Mouse (Mus musculus) adrenal gland, postnatal 10 days (tissue): ENCODE measurements around the gene Uts2. TPM values are rescaled to one million over a fixed set of nuclear protein-coding genes. Genes with fewer than 3 reads are reported as not detected.
"Not testable (repeated sequence)": the region's sequence is repeated elsewhere in the genome, so short reads cannot be mapped to it uniquely, and the experiment has no call there.

Source experiments
- DNase-seq: peaks from one replicate; pipeline ENCODE4 v3.0.0; 2021; ENCODE audit warnings: mixed read lengths
- total RNA-seq, 2 experiments: library from RNA; stranded (reverse); gene quantifications; 2 replicates each; pipeline ENCODE4 v1.2.3; 2021

Gene Uts2
- total RNA-seq, 2 experiments from 2014 or later: not detected

- DNase-seq: no peak
These were observed 19.0 kb downstream of the Uts2 start for GRCm38 (mm10) chr4:151015946-151016345.

DNA sequence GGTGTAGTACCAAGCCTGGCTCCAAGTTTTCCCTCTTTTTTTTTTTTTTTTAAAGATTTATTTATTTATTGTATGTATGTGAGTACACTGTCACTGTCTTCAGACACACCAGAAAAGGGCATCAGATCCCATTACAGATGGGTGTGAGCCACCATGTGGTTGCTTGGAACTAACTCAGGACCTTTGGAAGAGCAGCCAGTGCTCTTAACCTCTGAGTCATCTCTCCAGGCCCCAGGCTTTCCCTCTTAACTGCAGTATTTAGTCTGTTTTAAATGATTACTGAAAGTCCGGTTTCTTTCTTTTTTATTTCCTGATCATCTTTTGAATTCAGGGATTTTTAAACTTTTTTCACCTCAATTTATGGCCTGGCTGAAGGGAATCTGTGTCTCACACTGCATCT is 20.5 kb downstream of the Uts2 start:
- DNase-seq: not testable (repeated sequence)

DNA sequence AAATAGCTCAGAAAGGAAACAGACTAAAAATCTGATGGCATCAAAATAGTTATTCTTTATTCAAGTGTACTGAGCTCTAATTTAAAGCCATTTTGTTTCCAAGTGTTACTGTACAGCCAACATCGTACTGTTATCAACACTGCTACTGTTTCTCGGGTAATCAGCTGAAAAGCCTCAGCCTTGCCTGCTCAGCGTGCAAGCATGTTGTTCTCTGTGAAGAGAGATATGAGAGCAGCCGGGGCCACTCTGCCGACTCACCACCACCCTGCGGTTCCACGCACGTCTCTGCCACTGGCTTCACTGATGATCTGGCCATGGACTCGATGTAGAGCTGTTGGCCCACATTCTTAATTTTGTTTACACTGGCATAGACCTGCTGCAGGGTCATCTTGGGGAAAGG is 27.3 kb downstream of the Uts2 start:
- DNase-seq: no peak

- peak; percentile 37 for DNase-seq
These were observed 30.1 kb downstream of the Uts2 start for GRCm38 (mm10) chr4:151027001-151027400.

DNA sequence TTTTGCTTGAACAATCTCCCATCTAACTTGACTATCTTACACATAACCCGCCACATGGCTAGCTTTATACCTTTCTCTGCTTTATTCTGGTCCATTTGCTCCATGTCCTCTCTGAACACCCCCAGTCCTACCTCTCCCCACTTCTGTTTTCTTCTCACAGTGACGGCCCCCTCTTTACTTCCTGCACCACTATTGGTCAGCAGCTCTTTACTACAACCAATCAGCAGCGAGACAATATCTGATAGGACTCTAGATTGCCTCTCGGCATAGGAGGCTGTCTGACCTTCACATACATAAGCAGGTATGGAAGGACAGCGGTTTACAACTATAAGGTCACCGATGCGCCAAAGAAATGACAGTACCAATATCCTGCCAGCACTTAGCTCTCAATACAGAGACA is 39.6 kb downstream of the Uts2 start:
- no peak for DNase-seq

GRCm38 (mm10) chr4:151037800-151038199 is 40.9 kb downstream of the Uts2 start:
- no peak for DNase-seq

DNA sequence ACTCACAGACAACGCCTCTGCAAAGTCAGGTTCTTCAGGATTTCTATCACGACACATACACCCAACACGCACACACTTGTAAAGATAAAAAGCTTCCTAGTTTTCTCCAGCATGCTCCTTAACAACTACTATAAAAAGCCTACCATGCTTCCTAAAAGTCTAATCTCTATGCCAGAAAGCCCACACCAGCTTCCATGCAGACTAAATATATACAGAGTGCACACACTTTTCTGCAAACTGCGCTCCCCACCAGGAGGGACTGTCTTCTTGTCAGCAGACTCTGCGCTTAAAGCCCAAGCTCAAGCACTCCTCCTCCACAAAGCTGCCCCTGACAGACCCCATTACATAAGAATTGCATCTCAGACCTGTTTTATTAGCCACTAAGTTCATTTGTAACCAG is 44.6 kb downstream of the Uts2 start:
- DNase-seq: no peak

DNA sequence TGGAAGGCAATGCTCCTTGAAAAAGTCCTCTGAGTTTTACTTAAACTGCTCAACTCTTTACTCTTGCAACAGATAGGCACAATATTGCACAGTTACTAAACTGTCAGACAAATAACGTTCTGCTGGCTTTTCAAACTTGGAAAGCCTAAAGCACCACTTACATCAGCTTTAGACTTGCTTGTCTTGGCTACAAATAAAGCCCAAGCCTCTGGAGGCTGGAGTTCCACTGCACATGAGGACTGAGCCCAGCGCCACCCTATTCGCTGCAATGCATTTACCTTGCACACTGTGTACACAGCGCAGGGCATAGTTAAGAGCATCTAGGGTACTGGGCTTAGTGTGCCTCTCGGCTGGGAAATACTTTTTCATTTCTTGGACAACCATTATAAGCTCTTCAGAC is 46.4 kb downstream of the Uts2 start:
- DNase-seq: peak; percentile 61

- DNase-seq: peak; percentile 99
These were observed 47.4 kb downstream of the Uts2 start, which contains the start of gene Per3 for GRCm38 (mm10) chr4:151044037-151044943. Gene Per3, minus strand, starts transcription at chr4:151044665.

DNA sequence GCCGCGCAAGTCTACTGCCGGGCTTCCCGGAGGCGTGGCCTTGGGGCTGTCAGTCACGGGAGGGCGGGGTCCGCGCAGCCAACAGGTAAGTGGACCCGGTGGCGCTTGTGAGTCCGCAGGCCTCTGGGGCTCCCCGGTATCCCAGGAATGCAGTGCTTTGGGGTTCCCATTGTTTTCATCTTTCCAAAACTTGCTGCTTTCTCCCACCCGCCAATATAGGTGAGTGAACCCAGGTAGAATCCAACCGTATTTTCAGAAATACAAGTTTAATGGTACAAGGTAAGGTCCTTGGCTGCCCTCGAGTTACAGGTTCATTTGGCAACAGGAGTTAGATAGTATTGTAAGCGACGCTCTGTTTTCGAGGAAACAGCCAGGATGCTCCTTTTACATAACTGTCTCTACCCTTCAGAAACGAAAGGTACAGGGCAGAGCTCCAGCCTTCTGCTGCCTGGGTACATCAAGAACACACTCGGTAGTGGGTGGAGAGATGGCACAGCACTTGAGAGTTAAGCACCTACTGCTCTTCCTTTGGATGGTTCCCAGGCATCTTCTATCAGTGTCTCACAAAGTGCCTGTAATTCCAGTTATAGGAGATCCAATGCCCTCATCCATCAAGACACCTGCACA is 48.2 kb downstream of the Uts2 start:
- DNase-seq: no peak

GRCm38 (mm10) chr4:151046524-151046923 is 49.6 kb downstream of the Uts2 start:
- DNase-seq: no peak

- no peak for DNase-seq
These were observed 54.3 kb downstream of the Uts2 start for GRCm38 (mm10) chr4:151051162-151051561.

Other genes with a start within 250 kb of the Uts2 start
- gene Errfi1, start 143.2 kb upstream of the Uts2 start, total RNA-seq: 100 to 1,000 TPM in 1 of 2 experiments, 10 to 100 TPM in 1; 32.3 to 159 TPM
- gene Park7, start 82.7 kb upstream of the Uts2 start, total RNA-seq: 100 to 1,000 TPM; 242 to 261 TPM
- gene Tnfrsf9, start 82.5 kb upstream of the Uts2 start, total RNA-seq: under 1 TPM; 0.57 to 0.73 TPM
- gene Per3, start 47.6 kb downstream of the Uts2 start, total RNA-seq: 10 to 100 TPM; 25.6 to 39.7 TPM
- 10 to 100 TPM; 87.4 to 91.7 TPM for gene Vamp3, start 60.9 kb downstream of the Uts2 start, total RNA-seq
- gene Gm13090, start 92.5 kb downstream of the Uts2 start, total RNA-seq: not detected